Mouse (Mus musculus) regulatory T cell (primary cell): ENCODE data around the gene Frg2f1.

Experiments
- in situ Hi-C: fragments of 300-600 bp; cut with MboI, MseI; formaldehyde crosslinking; loops from one replicate; pipeline ENCODE4 v1.15.1; 2025; ENCODE audit warnings: high pct_unique_total_duplicates

Frg2f1 gene

GRCm38 (mm10) chr4:119492291-119492932, 46.9 kb downstream of the Frg2f1 start, which contains the start of gene Rimkla:
TSS of gene Rimkla (minus strand) at chr4:119492628.
- in situ Hi-C loops: no loop called here

- in situ Hi-C loops: no loop called here
These were observed 48.5 kb downstream of the Frg2f1 start for GRCm38 (mm10) chr4:119490806-119491205.

GRCm38 (mm10) chr4:119489666-119490065, 49.7 kb downstream of the Frg2f1 start:
- in situ Hi-C loops: no loop called here

- in situ Hi-C loops: no loop called here
These were observed 54.4 kb downstream of the Frg2f1 start for GRCm38 (mm10) chr4:119484882-119485281.

GRCm38 (mm10) chr4:119483051-119483450, 56.3 kb downstream of the Frg2f1 start:
- in situ Hi-C loops: no loop called here
